Mouse (Mus musculus) midbrain, embryonic 12.5 days (tissue): Measurements from ENCODE around the gene Pitx3. TPM values are rescaled to one million over a fixed set of nuclear protein-coding genes. Genes with fewer than 3 reads are reported as not detected.

Experiments used
- ATAC-seq: fragments of 200-750 bp; cut with Nextera tagmentation; 2 replicates; pipeline ENCODE4 v1.8.0; 2017; ENCODE audit warnings: low read depth, moderate TSS enrichment, moderate library complexity; ENCODE audit not compliant: low FRiP score
- H3K27ac ChIP-seq: fragments of 300-500 bp; sonication (generic); replicated peaks from 2 replicates; pipeline ENCODE4 v1.5.1; 2016; ENCODE audit warnings: mild to moderate bottlenecking
- H3K27me3 ChIP-seq: fragments of 300-500 bp; sonication (generic); 2 replicates; pipeline ENCODE4 v1.6.1; 2016; ENCODE audit warnings: mild to moderate bottlenecking
- H3K36me3 ChIP-seq: fragments of 300-500 bp; sonication (generic); 2 replicates; pipeline ENCODE4 v1.6.1; 2016
- H3K4me1 ChIP-seq: fragments of 300-500 bp; sonication (generic); 2 replicates; pipeline ENCODE4 v1.6.1; 2016
- H3K4me2 ChIP-seq: fragments of 300-500 bp; sonication (generic); replicated peaks from 2 replicates; pipeline ENCODE4 v1.6.1; 2016; ENCODE audit warnings: mild to moderate bottlenecking, moderate library complexity
- H3K4me3 ChIP-seq: fragments of 300-500 bp; sonication (generic); 2 replicates; pipeline ENCODE4 v1.5.1; 2016; ENCODE audit warnings: mild to moderate bottlenecking
- H3K9ac ChIP-seq: fragments of 300-500 bp; sonication (generic); replicated peaks from 2 replicates; pipeline ENCODE4 v1.6.1; 2016; ENCODE audit warnings: mild to moderate bottlenecking, moderate library complexity
- H3K9me3 ChIP-seq: fragments of 300-500 bp; sonication (generic); 2 replicates; pipeline ENCODE4 v1.6.1; 2016; ENCODE audit warnings: mild to moderate bottlenecking
- WGBS: fragments of 180-500 bp; shearing (Covaris S2); methylation state at CpG from one replicate; pipeline ENCODE4 v1.1.7; 2016; 5-methylcytosine and 5-hydroxymethylcytosine counted together
- polyA plus RNA-seq: library from polyadenylated mRNA; unstranded; fragments of >200 nt; fragmentation: Nextera tagmentation; extraction: Ambion mirVana; gene quantifications from 2 replicates; pipeline ENCODE4 v1.2.1, GENCODE M21; 2016

Pitx3 gene
- polyA plus RNA-seq, 1 experiment from 2014 or later = 4.0 TPM

- H3K4me2 ChIP-seq = no peak overlapping the region
- H3K4me1 ChIP-seq = no peaks in the 10 kb centered on the region
- no peak overlapping the region for H3K4me3 ChIP-seq
- no peak overlapping the region for H3K9ac ChIP-seq
- H3K9me3 ChIP-seq = no peaks in the 10 kb centered on the region
- H3K27me3 ChIP-seq = no peaks in the 10 kb centered on the region
- H3K36me3 ChIP-seq = no peaks in the 10 kb centered on the region
- WGBS = 87% methylated on average over 5 of the region's 5 CpGs
- ATAC-seq = no peak
- no peak overlapping the region for H3K27ac ChIP-seq
These were observed 51.7 kb downstream of the Pitx3 start for GRCm38 (mm10) chr19:46096396-46096795.

DNA sequence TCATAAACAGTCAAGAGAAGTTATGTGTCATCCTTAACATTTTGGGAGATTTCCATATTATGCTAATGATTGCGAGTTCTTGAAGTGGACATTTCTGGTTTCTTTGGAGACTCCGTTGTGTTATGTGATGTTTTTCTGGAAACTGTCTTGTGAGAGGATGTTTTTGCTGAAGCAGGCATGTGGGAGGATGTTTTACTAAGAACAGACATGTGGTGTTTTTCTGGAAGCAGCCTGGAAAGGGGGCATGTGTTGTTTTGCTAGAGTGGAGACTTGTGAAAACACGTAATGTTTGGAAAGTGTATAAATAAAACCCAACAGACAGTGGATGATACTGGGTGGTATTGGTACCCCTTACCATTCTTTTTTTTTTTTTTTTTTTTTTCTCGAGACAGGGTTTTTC is 52.8 kb downstream of the Pitx3 start:
- no peak for ATAC-seq
- Histone ChIP-seq H3K27ac (no peak overlapping the region), H3K4me1 (no peaks in the 10 kb centered on the region), H3K9me3 (no peaks in the 10 kb centered on the region), H3K36me3 (no peaks in the 10 kb centered on the region), H3K4me2 (no peak overlapping the region), H3K4me3 (no peak overlapping the region), H3K27me3 (no peaks in the 10 kb centered on the region), H3K9ac (no peak overlapping the region)
- 93% methylated on average over 3 of the region's 4 CpGs for WGBS

DNA sequence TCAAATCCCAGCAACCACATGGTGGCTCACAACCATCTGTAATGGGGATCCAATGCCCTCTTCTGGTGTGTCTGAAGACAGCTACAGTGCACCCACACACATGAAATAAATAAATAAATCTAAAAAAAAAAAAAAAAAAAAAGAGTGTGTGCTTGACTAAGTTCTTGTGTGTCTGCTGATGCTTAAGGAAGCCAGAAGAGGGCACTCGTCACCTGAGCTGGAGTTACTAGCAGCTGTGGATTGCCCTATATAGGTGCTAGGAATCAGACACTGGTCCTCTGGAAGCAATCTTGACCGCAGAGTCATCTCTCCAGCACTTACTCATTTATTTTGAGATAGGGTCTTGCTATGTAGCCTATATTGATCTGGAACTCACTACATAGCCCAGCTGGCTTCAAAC is 54.0 kb downstream of the Pitx3 start:
- Histone ChIP-seq H3K4me1 (no peaks in the 10 kb centered on the region), H3K9ac (no peak overlapping the region), H3K4me2 (no peak overlapping the region), H3K36me3 (no peaks in the 10 kb centered on the region), H3K9me3 (no peaks in the 10 kb centered on the region), H3K27ac (no peak overlapping the region), H3K4me3 (no peak overlapping the region), H3K27me3 (no peaks in the 10 kb centered on the region)
- no peak for ATAC-seq
- WGBS = 93% methylated on average over 2 of the region's 2 CpGs

DNA sequence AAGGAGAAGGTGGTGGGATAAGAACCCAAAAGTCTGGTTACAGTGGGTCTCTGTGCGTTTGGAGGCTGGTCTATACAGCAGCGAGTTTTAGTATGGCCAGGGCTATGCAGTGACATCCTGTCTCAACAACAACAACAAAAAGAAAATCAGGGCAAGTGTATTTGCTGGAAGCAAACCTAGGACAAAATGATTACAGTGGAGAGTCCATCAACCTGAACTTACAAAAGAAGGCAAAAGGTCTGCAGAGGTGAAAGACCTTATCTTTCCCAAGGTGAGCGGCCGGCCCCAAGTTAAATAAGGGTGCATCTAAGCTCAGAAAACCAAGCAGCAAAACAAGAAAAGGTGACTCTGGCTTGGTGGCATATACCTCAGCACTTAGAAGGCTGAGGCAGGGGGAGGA is 56.5 kb downstream of the Pitx3 start:
- ATAC-seq = no peak
- Histone ChIP-seq H3K9me3 (no peaks in the 10 kb centered on the region), H3K4me3 (no peak overlapping the region), H3K27ac (no peak overlapping the region), H3K4me2 (no peak overlapping the region), H3K9ac (no peak overlapping the region), H3K4me1 (no peaks in the 10 kb centered on the region), H3K36me3 (no peaks in the 10 kb centered on the region), H3K27me3 (no peaks in the 10 kb centered on the region)
- 95% methylated on average over 4 of the region's 4 CpGs for WGBS

GRCm38 (mm10) chr19:46087871-46088270 is 60.3 kb downstream of the Pitx3 start:
- H3K9me3 ChIP-seq = no peaks in the 10 kb centered on the region
- no peak overlapping the region for H3K27ac ChIP-seq
- no peak for ATAC-seq
- no peaks in the 10 kb centered on the region for H3K4me1 ChIP-seq
- no peak overlapping the region for H3K9ac ChIP-seq
- no peaks in the 10 kb centered on the region for H3K27me3 ChIP-seq
- no peak overlapping the region for H3K4me3 ChIP-seq
- WGBS = 87% methylated on average over 7 of the region's 7 CpGs
- peaks cover 29% of the 10 kb centered on the region for H3K36me3 ChIP-seq
- no peak overlapping the region for H3K4me2 ChIP-seq

- Histone ChIP-seq H3K4me3 (no peak overlapping the region), H3K4me1 (no peaks in the 10 kb centered on the region), H3K9ac (no peak overlapping the region), H3K27ac (no peak overlapping the region), H3K27me3 (no peaks in the 10 kb centered on the region), H3K36me3 (peaks cover 44% of the 10 kb centered on the region), H3K9me3 (no peaks in the 10 kb centered on the region), H3K4me2 (no peak overlapping the region)
- 63% methylated on average over 3 of the region's 3 CpGs for WGBS
- no peak for ATAC-seq
These were observed 61.8 kb downstream of the Pitx3 start for GRCm38 (mm10) chr19:46086337-46086736.

Other genes with a start within 250 kb of the Pitx3 start
- 20.9 and 22.6 TPM in 2 replicates for gene Armh3, start 149.8 kb downstream of the Pitx3 start, polyA plus RNA-seq
- gene Hps6, start 144.8 kb downstream of the Pitx3 start, polyA plus RNA-seq = 2.9 and 4.0 TPM in 2 replicates
- 30.0 and 32.2 TPM in 2 replicates for gene Pprc1, start 103.4 kb downstream of the Pitx3 start, polyA plus RNA-seq
- gene Ldb1, start 103.1 kb downstream of the Pitx3 start, polyA plus RNA-seq = 126 and 134 TPM in 2 replicates
- 103 and 109 TPM in 2 replicates for gene Nolc1, start 72.5 kb downstream of the Pitx3 start, polyA plus RNA-seq
- gene Elovl3, start 16.4 kb downstream of the Pitx3 start, polyA plus RNA-seq = 0.24 and 0.39 TPM in 2 replicates
- 69.9 and 74.9 TPM in 2 replicates for gene Gbf1, start 4.2 kb upstream of the Pitx3 start, polyA plus RNA-seq
- gene Nfkb2, start 156.0 kb upstream of the Pitx3 start, polyA plus RNA-seq = 3.6 and 4.2 TPM in 2 replicates
- gene Psd, start 178.8 kb upstream of the Pitx3 start, polyA plus RNA-seq = 31.4 and 31.9 TPM in 2 replicates
- 27.6 and 32.6 TPM in 2 replicates for gene Fbxl15, start 179.9 kb upstream of the Pitx3 start, polyA plus RNA-seq
- gene Cuedc2, start 190.4 kb upstream of the Pitx3 start, polyA plus RNA-seq = 228 and 237 TPM in 2 replicates
- gene Mfsd13a, start 192.8 kb upstream of the Pitx3 start, polyA plus RNA-seq = 6.5 and 7.1 TPM in 2 replicates
- gene 2310034G01Rik, start 202.0 kb upstream of the Pitx3 start, polyA plus RNA-seq = 1.4 TPM in 2 replicates
- gene Actr1a, start 247.4 kb upstream of the Pitx3 start, polyA plus RNA-seq = 242 and 258 TPM in 2 replicates
- gene Sufu, start 248.6 kb upstream of the Pitx3 start, polyA plus RNA-seq = 42.4 and 43.7 TPM in 2 replicates